Mouse (Mus musculus) olfactory bulb, adult 2 months (tissue): Measurements from ENCODE around the gene Nfatc3. TPM values are rescaled to one million over a fixed set of nuclear protein-coding genes. Genes with fewer than 3 reads are reported as not detected.

Experiments
- H3K27ac ChIP-seq: fragments of 200-500 bp; 2 replicates; pipeline ENCODE4 v1.5.1; 2012; ENCODE audit warnings: low read depth, low read length; ENCODE audit not compliant: insufficient read depth
- H3K4me1 ChIP-seq: fragments of 200-500 bp; 2 replicates; pipeline ENCODE4 v1.6.1; 2012; ENCODE audit warnings: low read length; ENCODE audit not compliant: control insufficient read depth, insufficient read depth
- H3K4me3 ChIP-seq: fragments of 200-500 bp; 2 replicates; pipeline ENCODE4 v1.5.1; 2012; ENCODE audit warnings: mild to moderate bottlenecking, low read depth, low read length, moderate library complexity; ENCODE audit not compliant: insufficient read depth
- CTCF ChIP-seq: fragments of 200-500 bp; IDR thresholded peaks from 2 replicates; pipeline ENCODE4 v1.5.1; 2012; ENCODE audit warnings: low read depth, mild to moderate bottlenecking, low read length, moderate library complexity; ENCODE audit not compliant: insufficient read depth
- POLR2A ChIP-seq: fragments of 200-500 bp; IDR thresholded peaks from 2 replicates; pipeline ENCODE4 v1.6.1; 2012; ENCODE audit warnings: mild to moderate bottlenecking, low read depth, low read length, moderate library complexity; ENCODE audit not compliant: insufficient read depth
- WGBS: fragments of 180-500 bp; shearing (Covaris S2); methylation state at CpG from one replicate; pipeline ENCODE4 v1.1.7; 2018; 5-methylcytosine and 5-hydroxymethylcytosine counted together
- polyA plus RNA-seq: library from polyadenylated mRNA; stranded (reverse); fragments of >200 nt; gene quantifications from 2 replicates; pipeline ENCODE4 v1.2.4, GENCODE M21; 2012; ENCODE audit warnings: low replicate concordance; ENCODE audit not compliant: missing spikeins, insufficient read depth, insufficient read length

The Nfatc3 gene
- polyA plus RNA-seq, 1 experiment, result 111 TPM

- Histone ChIP-seq H3K4me1 (no peaks in the 10 kb centered on the region), H3K4me3 (no peak overlapping the region), H3K27ac (no peak overlapping the region)
- 90% methylated on average over 9 of the region's 9 CpGs for WGBS
- TF ChIP-seq POLR2A, result no peak
- no peak for TF ChIP-seq CTCF
Observed at GRCm38 (mm10) chr8:106052510-106053089, 6.0 kb upstream of the Nfatc3 start.

GRCm38 (mm10) chr8:106054190-106054811 is 4.3 kb upstream of the Nfatc3 start:
- H3K4me3 ChIP-seq, result no peak overlapping the region
- 72% methylated on average over 6 of the region's 6 CpGs for WGBS
- H3K27ac ChIP-seq, result no peak overlapping the region
- H3K4me1 ChIP-seq, result peaks cover 7% of the 10 kb centered on the region
- TF ChIP-seq POLR2A, result no peak
- no peak for TF ChIP-seq CTCF

GRCm38 (mm10) chr8:106055038-106055437 is 3.6 kb upstream of the Nfatc3 start:
- TF ChIP-seq POLR2A (no peak), CTCF (no peak)
- 33% methylated on average over 3 of the region's 3 CpGs for WGBS
- Histone ChIP-seq H3K27ac (no peak overlapping the region), H3K4me1 (peaks cover 7% of the 10 kb centered on the region), H3K4me3 (no peak overlapping the region)

GRCm38 (mm10) chr8:106056455-106056982 is 2.1 kb upstream of the Nfatc3 start:
- Histone ChIP-seq H3K27ac (no peak overlapping the region), H3K4me3 (no peak overlapping the region), H3K4me1 (peaks cover 7% of the 10 kb centered on the region)
- WGBS, result 85% methylated on average over 4 of the region's 4 CpGs
- no peak for TF ChIP-seq POLR2A
- no peak for TF ChIP-seq CTCF

- under 1% methylated on average over 82 of the region's 83 CpGs for WGBS
- TF ChIP-seq CTCF (no peak), POLR2A (no peak)
- Histone ChIP-seq H3K4me3 (peak overlapping the region; percentile 90), H3K27ac (peak overlapping the region; percentile 63), H3K4me1 (peaks cover 7% of the 10 kb centered on the region)
Observed at GRCm38 (mm10) chr8:106059613-106060371, 1.2 kb downstream of the Nfatc3 start.

- WGBS, result under 1% methylated on average over 3 of the region's 3 CpGs
- Histone ChIP-seq H3K27ac (no peak overlapping the region), H3K4me3 (no peak overlapping the region), H3K4me1 (peaks cover 7% of the 10 kb centered on the region)
- TF ChIP-seq CTCF, result no peak
- TF ChIP-seq POLR2A, result no peak
Observed at GRCm38 (mm10) chr8:106060521-106060920, 1.9 kb downstream of the Nfatc3 start.

- Histone ChIP-seq H3K4me1 (peaks cover 10% of the 10 kb centered on the region), H3K4me3 (no peak overlapping the region), H3K27ac (no peak overlapping the region)
- WGBS, result 77% methylated on average over 6 of the region's 6 CpGs
- TF ChIP-seq CTCF (no peak), POLR2A (no peak)
Observed at GRCm38 (mm10) chr8:106061686-106062085, 3.0 kb downstream of the Nfatc3 start.

GRCm38 (mm10) chr8:106063046-106063445 is 4.4 kb downstream of the Nfatc3 start:
- no peak overlapping the region for H3K27ac ChIP-seq
- WGBS, result 98% methylated on average over 7 of the region's 7 CpGs
- H3K4me3 ChIP-seq, result no peak overlapping the region
- peaks cover 10% of the 10 kb centered on the region for H3K4me1 ChIP-seq
- TF ChIP-seq CTCF, result no peak
- no peak for TF ChIP-seq POLR2A

GRCm38 (mm10) chr8:106066721-106067120 is 8.1 kb downstream of the Nfatc3 start:
- H3K4me3 ChIP-seq, result no peak overlapping the region
- H3K27ac ChIP-seq, result no peak overlapping the region
- WGBS, result 41% methylated on average over 2 of the region's 2 CpGs
- peaks cover 3% of the 10 kb centered on the region; the same call in 1 of the 2 replicates for H3K4me1 ChIP-seq
- no peak for TF ChIP-seq CTCF
- TF ChIP-seq POLR2A, result no peak
